Mouse (Mus musculus) liver, embryonic 14.5 days (tissue): Measurements from ENCODE around the gene Glod5.
"Not testable (repeated sequence)": the region's sequence is repeated elsewhere in the genome, so short reads cannot be mapped to it uniquely, and the experiment has no call there.

ENCODE experiments used
- CTCF ChIP-seq: IDR thresholded peaks from 2 replicates; pipeline ENCODE4 v1.5.1; 2016; ENCODE audit warnings: antibody characterized with exemption, low read depth, control low read depth
- EP300 ChIP-seq: IDR thresholded peaks from 2 replicates; pipeline ENCODE4 v1.6.1; 2016; ENCODE audit warnings: antibody characterized with exemption, low read depth

DNA sequence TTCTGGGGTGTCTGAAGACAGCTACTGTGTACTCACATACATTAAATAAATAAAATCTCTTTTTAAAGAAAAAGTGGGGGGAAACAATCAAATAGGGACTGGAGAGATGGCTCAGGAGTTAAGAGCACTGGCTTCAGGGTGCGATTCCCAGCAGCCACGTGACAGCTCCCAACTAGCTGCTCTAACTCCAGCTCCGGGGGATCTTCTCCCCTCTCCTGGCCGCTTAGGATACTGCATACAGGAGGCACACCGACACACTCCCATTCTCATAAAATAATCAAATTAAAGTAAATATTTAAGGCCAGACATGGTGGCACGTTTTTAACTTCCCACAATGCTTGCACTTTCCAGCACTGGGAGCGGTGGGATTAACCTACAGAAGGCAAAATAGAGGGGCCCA is 2.6 kb downstream of the Glod5 start:
- peak; percentile 53 for TF ChIP-seq CTCF
- not testable (repeated sequence) for TF ChIP-seq EP300
